ENCODE assay signal across 29 mouse cellular contexts in genomic region chr9:99035575-99035974, GRCm38 (mm10). TPM values are rescaled to one million over a fixed set of nuclear protein-coding genes. Genes with fewer than 3 reads are reported as not detected.
DNase-seq lines count a peak whose midpoint lies in the region; ATAC-seq and TF ChIP-seq lines count a peak whose summit lies in the region.
"Had no signal": no experiment of that assay in that cellular context is flagged by ENCODE, and none has a peak within 500 bp of the region (broad histone marks: within the 10 kb centered on the region; RNA-seq: fewer than 3 reads in every experiment).

TSS of gene Gm1123 (minus strand) at chr9:99035715.

- no peak for DNase-seq in layer of hippocampus, adult 2 months (ENCODE audit: low spot score in 2 of 2)
- no peak for DNase-seq in layer of hippocampus, adult 9-10 months (ENCODE audit: low spot score)
- peak; percentile 47 for DNase-seq in ES-CJ7 (ENCODE audit: low read depth, low spot score)
- DNase-seq in stomach, postnatal 0 days (ENCODE audit: low spot score), result peak; percentile 40
- DNase-seq in right cerebral cortex, postnatal 4 days, result no peak
- no peak for DNase-seq in kidney, postnatal 25 days
- DNase-seq: adrenal gland, adult 2 months; cerebellum, adult 18-20 months; cerebellum, postnatal 14 days; gastrocnemius, postnatal 36 days; heart, postnatal 4 days; kidney, postnatal 36 days; left cerebral cortex, postnatal 4 days; thymus, adult 18-20 months; thymus, postnatal 36 days had no signal

- no peaks in the 10 kb centered on the region for H3K36me3 ChIP-seq in intestine, embryonic 16.5 days (ENCODE audit: control insufficient read depth, insufficient read depth, low read length)
- H3K36me3 ChIP-seq in stomach, postnatal 0 days (ENCODE audit: control insufficient read depth, insufficient read depth, low read length), result no peaks in the 10 kb centered on the region

- H3K4me1 ChIP-seq in intestine, embryonic 16.5 days (ENCODE audit: control insufficient read depth, insufficient read depth, low read length), result peaks cover 9% of the 10 kb centered on the region; the same call in 1 of the 2 replicates
- H3K4me1 ChIP-seq in stomach, postnatal 0 days (replicated peaks; ENCODE audit: control insufficient read depth, insufficient read depth), result no peaks in the 10 kb centered on the region
- H3K4me1 ChIP-seq: forebrain, embryonic 10.5 days; hindbrain, embryonic 15.5 days; limb, embryonic 15.5 days; midbrain, embryonic 13.5 days had no signal

- no peak for TF ChIP-seq EP300 in stomach, postnatal 0 days (optimal IDR thresholded peaks at IDR 0.05)

- H3K4me2 ChIP-seq in intestine, embryonic 16.5 days (ENCODE audit: low read depth, low read length), result no peak within 1 kb of the TSS
- H3K4me2 ChIP-seq in stomach, postnatal 0 days (replicated peaks; ENCODE audit: low read depth), result no peak within 1 kb of the TSS
- H3K4me2 ChIP-seq: hindbrain, embryonic 15.5 days; limb, embryonic 15.5 days; midbrain, embryonic 13.5 days had no signal

- H3K4me3 ChIP-seq in layer of hippocampus, adult 2 months, result no peak within 1 kb of the TSS
- peak within 1 kb of the TSS; percentile 9; the same call in 1 of the 2 replicates for H3K4me3 ChIP-seq in intestine, embryonic 16.5 days (ENCODE audit: low read length)
- no peak within 1 kb of the TSS for H3K4me3 ChIP-seq in stomach, postnatal 0 days (ENCODE audit: low read depth, low read length)
- H3K4me3 ChIP-seq: forebrain, embryonic 10.5 days; hindbrain, embryonic 15.5 days; left cerebral cortex, adult 2 months; limb, embryonic 15.5 days; midbrain, embryonic 13.5 days had no signal

- peak within 1 kb of the TSS; percentile 70 for H3K27ac ChIP-seq in layer of hippocampus, adult 2 months
- no peak within 1 kb of the TSS; the same call in none of the 2 replicates for H3K27ac ChIP-seq in intestine, embryonic 16.5 days (ENCODE audit: low read length)
- H3K27ac ChIP-seq in stomach, postnatal 0 days (replicated peaks), result no peak within 1 kb of the TSS
- H3K27ac ChIP-seq: forebrain, embryonic 10.5 days; hindbrain, embryonic 15.5 days; left cerebral cortex, adult 2 months; limb, embryonic 15.5 days; midbrain, embryonic 13.5 days had no signal

- H3K9me3 ChIP-seq in intestine, embryonic 16.5 days (ENCODE audit: control insufficient read depth, low read length), result no peaks in the 10 kb centered on the region
- no peaks in the 10 kb centered on the region for H3K9me3 ChIP-seq in stomach, postnatal 0 days (ENCODE audit: control insufficient read depth, low read length)
- H3K9me3 ChIP-seq: forebrain, embryonic 10.5 days; hindbrain, embryonic 15.5 days; limb, embryonic 15.5 days; midbrain, embryonic 13.5 days had no signal

- TF ChIP-seq CTCF in layer of hippocampus, adult 2 months (conservative IDR thresholded peaks at IDR 0.05), result no peak
- TF ChIP-seq CTCF in stomach, postnatal 0 days (IDR thresholded peaks at IDR 0.05; ENCODE audit: low read depth), result no peak

- no peaks in the 10 kb centered on the region for H3K27me3 ChIP-seq in intestine, embryonic 16.5 days (replicated peaks; ENCODE audit: control insufficient read depth, insufficient read depth, low read length)
- H3K27me3 ChIP-seq in stomach, postnatal 0 days (ENCODE audit: control insufficient read depth, insufficient read depth, low read length), result no peaks in the 10 kb centered on the region
- H3K27me3 ChIP-seq: hindbrain, embryonic 15.5 days; limb, embryonic 15.5 days; midbrain, embryonic 13.5 days had no signal

- peak; percentile 81 for ATAC-seq in intestine, embryonic 16.5 days
- ATAC-seq in stomach, postnatal 0 days (ENCODE audit: low FRiP score, low TSS enrichment), result no peak
- ATAC-seq: CD4-positive, CD25-positive, alpha-beta regulatory T cell, adult 4 months; midbrain, embryonic 13.5 days had no signal

- no peak within 1 kb of the TSS for H3K9ac ChIP-seq in intestine, embryonic 16.5 days (ENCODE audit: low read depth, low read length)
- no peak within 1 kb of the TSS for H3K9ac ChIP-seq in stomach, postnatal 0 days (ENCODE audit: low read length)
- H3K9ac ChIP-seq: hindbrain, embryonic 15.5 days; limb, embryonic 15.5 days; midbrain, embryonic 13.5 days had no signal

- WGBS in intestine, embryonic 16.5 days, result 71% methylated on average over 12 of the region's 12 CpGs
- 67% methylated on average over 12 of the region's 12 CpGs for WGBS in stomach, postnatal 0 days

RNA-seq across cellular contexts. Expression of gene Gm1123, which starts in this region (rescaled TPM):
- total RNA-seq in layer of hippocampus, adult 2 months (2021), result under 1 TPM; 0.22 to 0.38 TPM
- 33.1 and 39.2 TPM in 2 replicates for polyA plus RNA-seq in intestine, embryonic 16.5 days (2015; fragmentation: Nextera tagmentation; extraction: Ambion mirVana)
- polyA plus RNA-seq in stomach, postnatal 0 days (2015; fragmentation: Nextera tagmentation; extraction: Ambion mirVana), result 0.07 and 0.08 TPM in 2 replicates
- total RNA-seq: adrenal gland, adult 2 months; adrenal gland, postnatal 4 days; gastrocnemius, adult 18-20 months; gastrocnemius, postnatal 36 days; heart, postnatal 4 days; left cerebral cortex, adult 2 months; left cerebral cortex, postnatal 4 days; monocyte, adult 5-6 weeks; neutrophil, adult 5-6 weeks had no signal
- polyA plus RNA-seq: adrenal gland, adult 2 months; embryonic facial prominence, embryonic 11.5 days; forebrain, embryonic 10.5 days; kidney, embryonic 14.5 days; limb, embryonic 15.5 days; lung, embryonic 16.5 days had no signal

Comparison
In these comparisons a context has a peak if more than half of its experiments do, and no peak if none do; other contexts are left out.
1. RNA of gene Gm1123 (polyA plus RNA-seq): 33.1 to 39.2 TPM in intestine, embryonic 16.5 days; 0.07 to 0.08 TPM in stomach, postnatal 0 days; every median in the first group is over 10 times any median in the second.
2. Peak in DNase-seq in stomach, postnatal 0 days; RNA of the gene not detected or under 1 TPM.